Mouse (Mus musculus) intestine, embryonic 15.5 days (tissue): ENCODE measurements around the gene Lats2. TPM values are rescaled to one million over a fixed set of nuclear protein-coding genes. Genes with fewer than 3 reads are reported as not detected.
A peak's percentile ranks its signal among the peaks of the same experiment; 100 is the strongest.
"Not testable (repeated sequence)": the region's sequence is repeated elsewhere in the genome, so short reads cannot be mapped to it uniquely, and the experiment has no call there.

Experiments used
- ATAC-seq: fragments of 200-750 bp; cut with Nextera tagmentation; 2 replicates; pipeline ENCODE4 v1.8.0; 2017; ENCODE audit warnings: moderate TSS enrichment, moderate library complexity
- H3K27ac ChIP-seq: fragments of 300-500 bp; sonication (generic); 2 replicates; pipeline ENCODE4 v1.5.1; 2015; ENCODE audit warnings: mild to moderate bottlenecking, inconsistent platforms
- H3K27me3 ChIP-seq: fragments of 300-500 bp; sonication (generic); replicated peaks from 2 replicates; pipeline ENCODE4 v1.6.1; 2015; ENCODE audit warnings: inconsistent platforms
- H3K36me3 ChIP-seq: fragments of 300-500 bp; sonication (generic); 2 replicates; pipeline ENCODE4 v1.6.1; 2015; ENCODE audit warnings: inconsistent platforms
- H3K4me1 ChIP-seq: fragments of 300-500 bp; sonication (generic); replicated peaks from 2 replicates; pipeline ENCODE4 v1.6.1; 2015; ENCODE audit warnings: inconsistent platforms
- H3K4me2 ChIP-seq: fragments of 300-500 bp; sonication (generic); replicated peaks from 2 replicates; pipeline ENCODE4 v1.6.1; 2015; ENCODE audit warnings: mild to moderate bottlenecking, inconsistent platforms
- H3K4me3 ChIP-seq: fragments of 300-500 bp; sonication (generic); replicated peaks from 2 replicates; pipeline ENCODE4 v1.5.1; 2015; ENCODE audit warnings: inconsistent platforms
- H3K9ac ChIP-seq: fragments of 300-500 bp; sonication (generic); 2 replicates; pipeline ENCODE4 v1.6.1; 2015; ENCODE audit warnings: inconsistent platforms
- H3K9me3 ChIP-seq: fragments of 300-500 bp; sonication (generic); 2 replicates; pipeline ENCODE4 v1.6.1; 2016; ENCODE audit warnings: inconsistent platforms
- WGBS: fragments of 180-500 bp; shearing (Covaris S2); methylation state at CpG from one replicate; pipeline ENCODE4 v1.1.7; 2015; 5-methylcytosine and 5-hydroxymethylcytosine counted together
- polyA plus RNA-seq: library from polyadenylated mRNA; unstranded; fragments of >200 nt; fragmentation: Nextera tagmentation; extraction: Ambion mirVana; gene quantifications from 2 replicates; pipeline ENCODE4 v1.2.1, GENCODE M21; 2015

Lats2 gene
- polyA plus RNA-seq, 1 experiment from 2014 or later = 16.9 TPM

DNA sequence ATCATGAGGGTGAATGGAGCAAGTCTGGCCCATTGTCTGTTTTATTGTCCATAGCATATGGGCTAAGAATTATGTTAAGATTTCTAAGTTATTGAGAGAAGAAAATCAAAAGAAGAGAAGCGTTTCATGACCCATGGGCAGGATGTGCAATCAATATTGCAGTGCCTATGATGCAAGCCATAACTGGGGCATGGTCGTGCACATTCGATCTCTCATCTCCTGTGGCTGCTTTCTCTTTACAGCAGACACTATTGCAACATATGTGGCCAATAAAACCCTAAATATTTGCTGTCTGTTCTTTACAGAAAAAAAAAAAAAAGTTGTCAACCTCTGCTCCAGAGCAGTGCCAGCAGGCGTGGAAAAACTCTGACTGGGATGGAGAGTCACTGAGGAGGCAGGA, 2.1 kb downstream of the Lats2 start:
- no peak overlapping the region for H3K27ac ChIP-seq
- 87% methylated on average over 4 of the region's 4 CpGs for WGBS
- H3K36me3 ChIP-seq = no peaks in the 10 kb centered on the region
- H3K4me1 ChIP-seq = no peaks in the 10 kb centered on the region
- H3K4me3 ChIP-seq = no peak overlapping the region
- no peak for ATAC-seq
- no peaks in the 10 kb centered on the region for H3K27me3 ChIP-seq
- H3K9me3 ChIP-seq = no peaks in the 10 kb centered on the region
- no peak overlapping the region for H3K4me2 ChIP-seq
- no peak overlapping the region for H3K9ac ChIP-seq

DNA sequence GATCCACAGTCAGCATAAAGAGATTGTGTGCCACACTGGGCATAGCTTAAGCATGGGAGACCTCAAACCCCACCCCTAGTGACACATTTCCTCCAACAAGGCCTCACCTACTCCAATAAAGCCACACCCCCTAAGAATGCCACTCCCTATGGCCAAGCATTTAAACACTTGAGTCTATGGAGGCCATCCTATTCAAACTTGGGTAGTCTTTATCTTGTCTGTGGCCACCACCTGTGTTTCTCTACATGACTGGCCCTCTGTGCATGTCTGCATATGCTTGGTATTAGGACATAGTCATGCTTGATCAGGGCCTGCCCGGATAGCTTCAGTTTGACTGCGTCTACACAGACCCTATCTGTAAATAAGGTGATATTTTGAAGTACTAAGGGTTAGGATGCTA, 2.5 kb downstream of the Lats2 start:
- no peaks in the 10 kb centered on the region for H3K27me3 ChIP-seq
- no peaks in the 10 kb centered on the region for H3K4me1 ChIP-seq
- ATAC-seq = peak; percentile 17; the same call in 1 of the 2 replicates
- no peak overlapping the region for H3K4me2 ChIP-seq
- H3K9me3 ChIP-seq = no peaks in the 10 kb centered on the region
- H3K36me3 ChIP-seq = no peaks in the 10 kb centered on the region
- H3K9ac ChIP-seq = no peak overlapping the region
- 92% methylated on average over 2 of the region's 2 CpGs for WGBS
- H3K4me3 ChIP-seq = no peak overlapping the region
- no peak overlapping the region for H3K27ac ChIP-seq

DNA sequence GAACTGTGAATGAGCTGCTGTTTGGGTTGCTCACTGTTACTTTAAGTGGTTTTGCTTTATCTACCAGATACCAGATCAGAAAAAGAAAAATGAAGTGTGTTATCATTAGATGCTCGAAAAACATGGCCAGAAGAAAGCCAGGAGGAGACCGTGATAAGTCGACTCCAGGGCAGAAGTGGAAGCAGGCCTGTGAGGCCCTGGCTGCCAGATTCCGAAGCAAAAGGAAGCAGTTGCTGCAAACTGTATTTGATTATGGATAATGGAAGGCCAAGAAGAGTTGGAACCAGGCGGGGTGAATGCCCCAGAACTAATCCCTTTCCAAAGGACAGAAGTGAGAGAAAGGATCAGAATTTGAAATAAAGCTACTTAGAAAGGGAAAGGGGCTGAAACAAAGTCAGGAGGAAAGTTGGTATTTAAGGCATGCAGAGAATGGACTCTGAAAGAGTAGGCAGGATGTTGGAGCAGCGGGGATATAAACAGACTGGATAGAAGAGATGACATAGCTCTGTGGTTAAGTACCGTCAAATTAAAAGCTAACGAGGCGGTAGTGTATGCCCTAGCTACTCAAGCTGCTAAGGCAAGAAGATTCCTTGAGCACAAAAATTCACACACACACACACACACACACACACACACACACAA, 4.7 kb downstream of the Lats2 start:
- H3K4me2 ChIP-seq = no peak overlapping the region
- WGBS = 28% methylated on average over 9 of the region's 9 CpGs
- no peak overlapping the region for H3K4me3 ChIP-seq
- H3K27ac ChIP-seq = 0 out of 2 replicates have a peak overlapping the region, but pooled peaks have one; percentile 41
- H3K9ac ChIP-seq = no peak overlapping the region
- no peaks in the 10 kb centered on the region for H3K4me1 ChIP-seq
- ATAC-seq = peak; percentile 61; the same call in 1 of the 2 replicates
- H3K27me3 ChIP-seq = no peaks in the 10 kb centered on the region
- no peaks in the 10 kb centered on the region for H3K36me3 ChIP-seq
- H3K9me3 ChIP-seq = no peaks in the 10 kb centered on the region

GRCm38 (mm10) chr14:57751006-57751405, 7.2 kb downstream of the Lats2 start:
- not testable (repeated sequence) for H3K4me1 ChIP-seq, H3K4me2 ChIP-seq, ATAC-seq

GRCm38 (mm10) chr14:57749501-57749900, 8.7 kb downstream of the Lats2 start:
- no peak overlapping the region for H3K4me3 ChIP-seq
- no peak overlapping the region for H3K4me2 ChIP-seq
- H3K9ac ChIP-seq = no peak overlapping the region
- H3K9me3 ChIP-seq = no peaks in the 10 kb centered on the region
- no peak for ATAC-seq
- no peaks in the 10 kb centered on the region for H3K27me3 ChIP-seq
- H3K36me3 ChIP-seq = no peaks in the 10 kb centered on the region
- H3K4me1 ChIP-seq = 0 out of 2 replicates have a peak, but pooled peaks cover 2% of the 10 kb centered on the region
- 68% methylated on average over 2 of the region's 2 CpGs for WGBS
- H3K27ac ChIP-seq = no peak overlapping the region

More at GRCm38 (mm10) chr14:57751006-57751405, 7.2 kb downstream of the Lats2 start:
- H3K27me3 ChIP-seq, H3K27ac ChIP-seq, H3K4me3 ChIP-seq, H3K36me3 ChIP-seq, H3K9me3 ChIP-seq, H3K9ac ChIP-seq: not testable (repeated sequence)

GRCm38 (mm10) chr14:57746001-57746771, 12.0 kb downstream of the Lats2 start, which contains the start of gene Gm49361:
Gene Gm49361 (minus strand): TSS chr14:57746103.
- Histone ChIP-seq H3K4me1 (peaks cover 11% of the 10 kb centered on the region; the same call in 1 of the 2 replicates), H3K36me3 (no peaks in the 10 kb centered on the region), H3K9ac (peak within 1 kb of the TSS; percentile 89), H3K27ac (peak within 1 kb of the TSS; percentile 87), H3K9me3 (no peaks in the 10 kb centered on the region), H3K4me2 (peak within 1 kb of the TSS; percentile 89), H3K4me3 (peak within 1 kb of the TSS; percentile 91), H3K27me3 (no peaks in the 10 kb centered on the region)
- ATAC-seq = peak; percentile 93
- WGBS = under 1% methylated on average over 66 of the region's 68 CpGs

DNA sequence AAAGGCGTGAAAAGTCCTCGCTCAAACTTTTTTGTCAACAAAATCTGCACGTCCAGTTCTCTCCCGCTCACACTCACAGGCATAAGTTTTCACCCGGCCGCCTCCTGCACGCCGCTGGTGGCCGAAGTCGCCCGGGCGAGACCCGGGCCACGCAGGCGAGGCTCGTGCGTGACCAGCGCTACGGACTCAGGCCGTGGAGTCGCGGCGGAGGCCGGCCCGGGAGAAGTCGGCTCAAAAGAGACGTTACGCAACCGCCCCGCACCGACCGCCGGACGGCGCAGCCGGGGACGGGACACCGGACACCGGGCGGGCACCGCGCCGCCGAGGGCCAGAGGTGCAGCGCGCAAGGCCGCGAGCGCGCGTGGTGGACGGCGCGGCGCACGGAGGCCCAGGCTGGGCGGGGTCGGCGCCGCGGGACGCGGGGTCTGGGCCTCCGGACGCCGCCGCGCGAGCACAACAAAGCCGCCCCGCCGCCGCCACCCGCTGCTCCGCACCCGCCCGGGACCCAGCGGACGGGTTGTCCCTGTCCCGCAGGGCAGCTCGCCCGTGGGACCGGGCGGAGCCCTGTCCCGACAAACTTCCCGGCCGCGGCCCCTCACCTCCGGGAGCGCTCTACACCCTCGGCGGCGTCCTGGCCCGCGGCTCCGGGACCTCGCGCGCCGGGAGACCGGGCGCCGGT, 12.8 kb downstream of the Lats2 start:
- peak overlapping the region; percentile 89 for H3K4me2 ChIP-seq
- H3K27ac ChIP-seq = peak overlapping the region; percentile 87
- ATAC-seq = peak; percentile 75
- no peaks in the 10 kb centered on the region for H3K36me3 ChIP-seq
- under 1% methylated on average over 102 of the region's 103 CpGs for WGBS
- peak overlapping the region; percentile 89 for H3K9ac ChIP-seq
- no peaks in the 10 kb centered on the region for H3K9me3 ChIP-seq
- H3K4me3 ChIP-seq = peak overlapping the region; percentile 91
- peaks cover 14% of the 10 kb centered on the region; the same call in 1 of the 2 replicates for H3K4me1 ChIP-seq
- H3K27me3 ChIP-seq = no peaks in the 10 kb centered on the region

GRCm38 (mm10) chr14:57744547-57744946, 13.6 kb downstream of the Lats2 start:
- Histone ChIP-seq H3K4me3 (peak overlapping the region; percentile 91), H3K4me1 (peaks cover 14% of the 10 kb centered on the region; the same call in 1 of the 2 replicates), H3K9me3 (no peaks in the 10 kb centered on the region), H3K27ac (0 out of 2 replicates have a peak overlapping the region, but pooled peaks have one; percentile 87), H3K27me3 (no peaks in the 10 kb centered on the region), H3K36me3 (no peaks in the 10 kb centered on the region), H3K9ac (no peak overlapping the region; the same call in 1 of the 2 replicates), H3K4me2 (peak overlapping the region; percentile 89)
- under 1% methylated on average over 8 of the region's 8 CpGs for WGBS
- ATAC-seq = no peak

DNA sequence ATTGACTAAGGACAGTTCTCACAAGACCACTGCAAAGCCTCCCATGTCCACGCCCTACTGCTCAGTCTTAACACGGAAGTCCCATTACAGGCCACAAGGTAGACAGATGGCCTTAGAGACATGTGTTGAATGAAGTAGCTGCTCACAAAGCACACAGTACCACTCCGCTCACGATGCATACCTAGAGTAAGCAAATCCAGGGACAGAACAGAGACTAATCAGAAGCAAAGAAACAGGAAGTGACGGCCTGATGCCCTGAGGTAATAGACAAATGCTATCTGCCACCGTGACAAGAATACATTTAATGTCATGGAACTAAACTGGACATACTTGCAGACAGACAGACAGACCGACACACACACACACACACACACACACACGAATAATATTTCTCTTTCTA, 17.5 kb downstream of the Lats2 start:
- Histone ChIP-seq H3K27ac (no peak overlapping the region), H3K27me3 (no peaks in the 10 kb centered on the region), H3K9ac (no peak overlapping the region), H3K4me1 (peaks cover 30% of the 10 kb centered on the region), H3K4me3 (no peak overlapping the region), H3K36me3 (no peaks in the 10 kb centered on the region), H3K9me3 (no peaks in the 10 kb centered on the region), H3K4me2 (no peak overlapping the region)
- no peak for ATAC-seq
- WGBS = 78% methylated on average over 8 of the region's 8 CpGs

GRCm38 (mm10) chr14:57737089-57737488, 21.1 kb downstream of the Lats2 start:
- Histone ChIP-seq H3K27ac (no peak overlapping the region), H3K9me3 (no peaks in the 10 kb centered on the region)

DNA sequence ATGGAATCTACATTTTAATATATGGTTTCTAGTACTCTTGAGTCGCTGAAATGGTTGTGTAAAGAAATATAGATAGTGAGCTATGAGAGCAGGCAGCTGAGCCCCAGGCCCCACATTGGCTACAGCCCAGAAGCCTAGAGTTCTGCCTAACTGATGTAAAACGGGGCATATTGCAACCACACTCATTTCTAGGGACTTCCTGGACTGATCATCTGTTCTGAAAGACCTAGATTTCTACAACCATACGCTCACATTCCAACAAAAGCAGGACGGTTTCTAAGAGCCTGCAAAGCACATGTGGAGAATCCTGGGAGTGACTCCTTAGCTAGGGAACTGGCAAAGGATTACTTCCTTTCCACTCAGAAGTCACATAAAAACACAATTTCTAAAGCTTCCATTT, 22.0 kb downstream of the Lats2 start:
- H3K36me3 ChIP-seq = no peaks in the 10 kb centered on the region
- no peak for ATAC-seq
- H3K4me1 ChIP-seq = peaks cover 36% of the 10 kb centered on the region
- no peak overlapping the region for H3K4me3 ChIP-seq
- WGBS = 52% methylated on average over 4 of the region's 4 CpGs
- H3K9ac ChIP-seq = no peak overlapping the region
- H3K9me3 ChIP-seq = no peaks in the 10 kb centered on the region
- no peak overlapping the region for H3K4me2 ChIP-seq
- no peaks in the 10 kb centered on the region for H3K27me3 ChIP-seq
- H3K27ac ChIP-seq = no peak overlapping the region

More at GRCm38 (mm10) chr14:57737089-57737488, 21.1 kb downstream of the Lats2 start:
- H3K36me3 ChIP-seq = no peaks in the 10 kb centered on the region
- no peak overlapping the region for H3K4me3 ChIP-seq
- peak; percentile 37; the same call in 1 of the 2 replicates for ATAC-seq
- no peak overlapping the region for H3K9ac ChIP-seq
- H3K27me3 ChIP-seq = no peaks in the 10 kb centered on the region
- peaks cover 32% of the 10 kb centered on the region for H3K4me1 ChIP-seq
- no peak overlapping the region for H3K4me2 ChIP-seq

DNA sequence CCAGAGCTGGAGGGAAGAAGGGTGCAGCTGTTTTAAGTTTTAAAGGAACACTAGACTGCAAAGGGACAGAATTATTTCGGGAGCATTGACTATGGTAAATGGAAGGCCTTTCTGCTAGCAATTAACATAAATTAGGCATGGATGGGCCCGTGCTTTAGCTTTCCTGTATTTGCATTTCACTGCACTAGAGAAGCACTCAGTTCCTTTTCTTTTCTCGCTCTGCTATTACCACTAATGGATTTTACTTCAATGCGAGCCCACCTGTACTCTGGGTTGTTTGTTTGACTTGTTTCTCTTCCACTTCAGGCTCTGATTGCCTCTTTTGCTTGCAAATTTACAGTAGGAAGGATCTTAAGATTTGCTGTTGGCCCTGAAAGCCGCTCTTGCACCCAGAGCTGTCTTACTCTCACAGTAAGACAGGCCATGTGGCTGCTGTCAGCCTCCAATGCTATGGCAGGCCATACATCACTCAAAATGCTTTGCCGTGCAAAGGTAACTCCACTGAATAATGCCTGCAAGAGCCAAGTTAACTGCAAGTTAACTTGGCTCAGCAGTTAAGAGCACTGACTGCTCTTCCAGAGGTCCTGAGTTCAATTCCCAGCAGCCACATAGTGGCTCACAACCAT, 25.4 kb downstream of the Lats2 start:
- no peak overlapping the region for H3K4me3 ChIP-seq
- H3K36me3 ChIP-seq = no peaks in the 10 kb centered on the region
- no peak overlapping the region for H3K4me2 ChIP-seq
- peaks cover 48% of the 10 kb centered on the region for H3K4me1 ChIP-seq
- H3K27me3 ChIP-seq = no peaks in the 10 kb centered on the region
- 64% methylated on average over 6 of the region's 6 CpGs for WGBS
- no peak overlapping the region for H3K9ac ChIP-seq
- H3K27ac ChIP-seq = no peak overlapping the region
- H3K9me3 ChIP-seq = no peaks in the 10 kb centered on the region
- ATAC-seq = no peak
